Mouse (Mus musculus) left cerebral cortex, adult 2 months (tissue): ENCODE results near the gene Jade1. TPM values are rescaled to one million over a fixed set of nuclear protein-coding genes. Genes with fewer than 3 reads are reported as not detected.
A peak's percentile ranks its signal among the peaks of the same experiment; 100 is the strongest.

Experiments
- DNase-seq, 2 experiments: peaks; one replicate each; pipeline ENCODE4 v3.0.0; 2021 to 2022; ENCODE audit warnings: low spot score in 2 of 2, mixed read lengths in 1 of 2; ENCODE audit errors: extremely low spot score in 1 of 2
- H3K27ac ChIP-seq: fragments of 200-600 bp; 2 replicates; pipeline ENCODE4 v1.8.1; 2022
- H3K4me3 ChIP-seq: fragments of 200-600 bp; 2 replicates; pipeline ENCODE4 v1.8.1; 2022
- CTCF ChIP-seq: fragments of 200-600 bp; IDR thresholded peaks from 2 replicates; pipeline ENCODE4 v1.8.1; 2022; ENCODE audit warnings: antibody characterized with exemption, mild to moderate bottlenecking, moderate library complexity
- intact Hi-C: fragments of 180-260 bp; cut with DNase I; formaldehyde crosslinking; loops from one replicate; pipeline ENCODE4 v1.15.1; 2025
- total RNA-seq, 2 experiments: library from RNA; stranded (reverse); gene quantifications; 2 replicates each; pipeline ENCODE4 v1.2.3; 2021

The Jade1 gene
- total RNA-seq, 2 experiments from 2014 or later: 40.5 to 44.7 TPM

GRCm38 (mm10) chr3:41565955-41566354 is 10.4 kb downstream of the Jade1 start:
- peak; percentile 80 to 82 for DNase-seq
- intact Hi-C loops: loop anchor here (1.0 to 2.0 kb wide), 5 partner anchors 25 to 617 kb away; partner anchors contain the start of genes Larp1b and Pgrmc2
- TF ChIP-seq CTCF: peak; percentile 51
- peak overlapping the region; percentile 73 for H3K4me3 ChIP-seq
- H3K27ac ChIP-seq: peak overlapping the region; percentile 86

GRCm38 (mm10) chr3:41569943-41570342 is 14.4 kb downstream of the Jade1 start:
- Histone ChIP-seq H3K4me3 (no peak overlapping the region), H3K27ac (no peak overlapping the region)
- TF ChIP-seq CTCF: no peak
- intact Hi-C loops: no loop called here
- no peak for DNase-seq

GRCm38 (mm10) chr3:41572131-41572530 is 16.6 kb downstream of the Jade1 start:
- DNase-seq: no peak
- Histone ChIP-seq H3K4me3 (no peak overlapping the region), H3K27ac (no peak overlapping the region)
- TF ChIP-seq CTCF: no peak
- intact Hi-C loops: no loop called here

- Histone ChIP-seq H3K4me3 (no peak overlapping the region), H3K27ac (no peak overlapping the region)
- no peak for TF ChIP-seq CTCF
- intact Hi-C loops: no loop called here
- no peak for DNase-seq
Measured at GRCm38 (mm10) chr3:41572968-41573367, 17.4 kb downstream of the Jade1 start.

DNA sequence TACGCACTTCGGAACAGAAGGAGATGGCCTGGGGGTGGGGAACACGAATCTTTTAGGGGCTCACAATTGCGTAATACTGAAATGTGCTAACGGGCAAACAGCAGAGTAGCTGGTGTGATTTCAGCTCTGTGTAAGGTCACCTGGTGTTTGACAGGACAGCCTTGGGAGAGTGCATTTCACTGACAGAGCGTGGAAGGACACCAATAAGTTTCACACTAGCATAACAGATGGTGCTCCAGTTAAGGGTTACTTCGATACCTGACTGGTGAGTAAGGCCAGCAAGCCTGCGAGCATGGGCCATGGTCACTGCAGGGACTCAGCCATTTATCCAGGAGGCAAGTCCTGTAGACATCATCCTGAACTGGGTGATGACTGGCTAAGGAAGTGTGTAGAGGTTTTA is 18.7 kb downstream of the Jade1 start:
- no peak overlapping the region for H3K27ac ChIP-seq
- TF ChIP-seq CTCF: no peak
- intact Hi-C loops: no loop called here
- no peak overlapping the region for H3K4me3 ChIP-seq
- no peak for DNase-seq

GRCm38 (mm10) chr3:41574720-41575435 is 19.3 kb downstream of the Jade1 start:
- TF ChIP-seq CTCF: no peak
- intact Hi-C loops: no loop called here
- DNase-seq: no peak
- Histone ChIP-seq H3K4me3 (no peak overlapping the region), H3K27ac (no peak overlapping the region)

DNA sequence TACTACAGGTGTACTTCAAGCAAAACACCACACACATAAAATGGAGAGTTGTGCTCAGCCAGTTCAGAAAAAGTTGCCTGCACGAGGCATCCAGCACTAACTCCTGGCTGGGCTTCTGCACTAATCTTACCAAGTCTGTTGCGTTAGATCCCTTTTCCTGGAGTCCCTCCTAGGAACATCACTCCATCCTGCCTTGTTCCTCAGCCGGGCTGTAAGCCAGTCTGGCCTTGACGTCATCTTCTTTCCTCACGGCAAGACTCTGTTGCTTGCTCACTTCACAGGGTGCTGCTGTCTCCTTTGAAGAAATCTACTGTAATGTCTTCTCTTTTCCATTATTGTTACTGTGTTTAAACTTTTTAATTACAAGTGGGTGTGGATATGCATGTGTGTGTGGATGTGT is 20.4 kb downstream of the Jade1 start:
- no peak for TF ChIP-seq CTCF
- DNase-seq: no peak
- Histone ChIP-seq H3K27ac (no peak overlapping the region), H3K4me3 (no peak overlapping the region)
- intact Hi-C loops: no loop called here

- no peak overlapping the region for H3K4me3 ChIP-seq
- DNase-seq: no peak
- no peak for TF ChIP-seq CTCF
- no peak overlapping the region for H3K27ac ChIP-seq
- intact Hi-C loops: no loop called here
Measured at GRCm38 (mm10) chr3:41577240-41577639, 21.7 kb downstream of the Jade1 start.

DNA sequence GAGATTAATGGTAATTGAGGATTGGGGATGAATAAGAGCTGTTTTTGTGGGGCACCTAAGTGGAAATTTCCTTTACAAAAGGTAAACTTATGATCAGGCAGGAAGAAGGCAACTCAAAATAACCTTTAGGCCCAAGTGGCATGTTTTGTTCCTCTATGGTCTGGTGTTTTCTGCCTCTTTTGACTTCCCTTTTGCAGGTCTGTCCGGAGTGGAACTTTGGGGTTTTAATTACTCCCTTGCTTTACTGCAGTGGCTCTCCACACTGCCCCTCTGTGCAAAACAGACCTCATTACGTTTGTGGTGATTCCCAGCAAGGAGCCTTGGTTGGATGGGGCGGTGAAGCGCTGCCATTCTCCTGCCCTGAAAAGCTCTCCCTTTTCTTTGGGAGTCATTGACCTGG is 24.3 kb downstream of the Jade1 start:
- Histone ChIP-seq H3K4me3 (no peak overlapping the region), H3K27ac (no peak overlapping the region; the same call in 1 of the 2 replicates)
- intact Hi-C loops: no loop called here
- no peak for DNase-seq
- no peak for TF ChIP-seq CTCF

DNA sequence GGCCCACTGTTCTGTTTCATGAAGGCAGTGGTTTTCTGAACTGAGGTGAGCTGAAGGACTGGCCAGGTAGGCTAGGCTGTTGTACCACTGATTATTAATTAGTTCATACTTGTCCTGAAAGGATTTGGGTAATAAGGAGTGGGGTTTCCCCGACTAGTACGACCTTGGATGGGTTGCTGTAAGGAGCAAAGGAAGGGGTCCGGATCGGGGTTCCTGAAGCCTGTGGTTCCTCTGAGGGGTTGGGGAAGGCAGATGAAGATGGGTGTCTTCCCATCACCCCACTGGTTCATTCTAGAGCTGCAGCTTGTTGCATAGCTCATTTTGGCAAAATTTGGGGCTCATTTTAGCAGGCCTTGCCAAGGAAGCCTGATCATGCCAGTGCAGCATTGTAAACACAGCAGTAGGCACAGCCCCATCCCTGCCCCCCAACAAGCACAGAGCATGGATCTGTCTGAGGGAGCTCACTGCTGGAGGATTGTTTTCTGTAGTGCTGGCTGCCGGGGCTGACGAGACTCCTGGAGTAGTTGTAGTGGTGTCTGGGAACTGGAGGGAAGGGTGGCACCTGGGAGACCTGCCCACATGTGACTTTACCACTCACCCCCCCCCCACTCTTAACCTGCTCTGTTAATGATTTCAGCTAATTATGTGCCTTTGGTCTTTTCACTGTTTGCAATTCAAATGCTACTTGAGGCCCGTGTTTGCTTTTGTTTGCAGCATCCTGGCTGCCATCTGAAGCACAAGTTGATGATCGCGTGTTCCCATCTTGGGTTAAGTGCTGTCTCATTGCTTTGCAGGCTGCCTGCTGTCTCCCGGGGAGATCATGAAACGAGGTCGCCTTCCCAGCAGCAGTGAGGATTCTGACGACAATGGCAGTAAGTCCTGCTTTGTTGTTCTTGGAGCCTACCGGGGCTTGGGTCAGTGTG is 25.1 kb downstream of the Jade1 start:
- intact Hi-C loops: no loop called here
- Histone ChIP-seq H3K27ac (peak overlapping the region; percentile 56), H3K4me3 (no peak overlapping the region)
- DNase-seq: no peak
- no peak for TF ChIP-seq CTCF

GRCm38 (mm10) chr3:41581436-41581835 is 25.9 kb downstream of the Jade1 start:
- Histone ChIP-seq H3K4me3 (no peak overlapping the region), H3K27ac (peak overlapping the region; percentile 56)
- intact Hi-C loops: no loop called here
- no peak for DNase-seq
- no peak for TF ChIP-seq CTCF

GRCm38 (mm10) chr3:41582256-41582655 is 26.7 kb downstream of the Jade1 start:
- H3K4me3 ChIP-seq: no peak overlapping the region
- DNase-seq: no peak
- no peak for TF ChIP-seq CTCF
- intact Hi-C loops: no loop called here
- H3K27ac ChIP-seq: no peak overlapping the region
